11 mouse cellular contexts compared by ENCODE assay signal in genomic region chr6:108759698-108760039, GRCm38 (mm10). TPM values are rescaled to one million over a fixed set of nuclear protein-coding genes. Genes with fewer than 3 reads are reported as not detected.
DNase-seq lines count a peak whose midpoint lies in the region; ATAC-seq lines count a peak whose summit lies in the region.
"Had no signal": no experiment of that assay in that cellular context is flagged by ENCODE, and none has a peak within 500 bp of the region (broad histone marks: within the 10 kb centered on the region; RNA-seq: fewer than 3 reads in every experiment).

No protein-coding gene starts in this region.

- DNase-seq in left cerebral cortex, postnatal 4 days: peak; percentile 53
- DNase-seq in left cerebral cortex, adult 18-20 months (ENCODE audit: low spot score in 2 of 2): no peak
- DNase-seq in brain, adult 2 months (ENCODE audit: low read depth, low spot score): peak; percentile 30
- DNase-seq in cerebellum, postnatal 10 days: peak; percentile 88 to 92
- DNase-seq in hindbrain, embryonic 14.5 days (ENCODE audit: low spot score): no peak
- DNase-seq in embryo, embryonic 11 days: no peak
- DNase-seq: thymus, postnatal 36 days had no signal

- H3K4me3 ChIP-seq in kidney, embryonic 15.5 days (replicated peaks): no peak overlapping the region
- H3K4me3 ChIP-seq in hindbrain, embryonic 13.5 days: no peak overlapping the region
- H3K4me3 ChIP-seq in hindbrain, embryonic 14.5 days (replicated peaks; ENCODE audit: low read length): no peak overlapping the region
- H3K4me3 ChIP-seq: liver, embryonic 12.5 days had no signal

- intact Hi-C loops in left cerebral cortex, postnatal 4 days (cut with DNase I): no loop called here

- no peaks in the 10 kb centered on the region for H3K9me3 ChIP-seq in kidney, embryonic 15.5 days (replicated peaks)
- no peaks in the 10 kb centered on the region for H3K9me3 ChIP-seq in hindbrain, embryonic 13.5 days
- H3K9me3 ChIP-seq in hindbrain, embryonic 14.5 days (ENCODE audit: control insufficient read depth, low read length): no peaks in the 10 kb centered on the region
- H3K9me3 ChIP-seq: liver, embryonic 12.5 days had no signal

- H3K27me3 ChIP-seq in kidney, embryonic 15.5 days: no peaks in the 10 kb centered on the region
- H3K27me3 ChIP-seq in hindbrain, embryonic 13.5 days: no peaks in the 10 kb centered on the region
- H3K27me3 ChIP-seq in hindbrain, embryonic 14.5 days (ENCODE audit: control insufficient read depth, insufficient read depth, low read length): no peaks in the 10 kb centered on the region
- H3K27me3 ChIP-seq: liver, embryonic 12.5 days had no signal

- peaks cover 12% of the 10 kb centered on the region for H3K4me1 ChIP-seq in kidney, embryonic 15.5 days
- no peaks in the 10 kb centered on the region for H3K4me1 ChIP-seq in hindbrain, embryonic 13.5 days (replicated peaks)
- H3K4me1 ChIP-seq in hindbrain, embryonic 14.5 days (replicated peaks; ENCODE audit: control insufficient read depth, insufficient read depth, low read length): no peaks in the 10 kb centered on the region
- H3K4me1 ChIP-seq: liver, embryonic 12.5 days had no signal

- H3K4me2 ChIP-seq in kidney, embryonic 15.5 days: peak overlapping the region; percentile 34
- H3K4me2 ChIP-seq in hindbrain, embryonic 13.5 days: no peak overlapping the region
- no peak overlapping the region for H3K4me2 ChIP-seq in hindbrain, embryonic 14.5 days (replicated peaks)
- H3K4me2 ChIP-seq: liver, embryonic 12.5 days had no signal

- no peak overlapping the region for H3K9ac ChIP-seq in kidney, embryonic 15.5 days
- H3K9ac ChIP-seq in hindbrain, embryonic 13.5 days: no peak overlapping the region
- no peak overlapping the region for H3K9ac ChIP-seq in hindbrain, embryonic 14.5 days
- H3K9ac ChIP-seq: liver, embryonic 12.5 days had no signal

- peak; percentile 74 for ATAC-seq in kidney, embryonic 15.5 days (replicated peaks; ENCODE audit: low FRiP score)
- no peak for ATAC-seq in hindbrain, embryonic 13.5 days (ENCODE audit: low FRiP score)
- no peak for ATAC-seq in hindbrain, embryonic 14.5 days (ENCODE audit: low FRiP score)
- ATAC-seq: liver, embryonic 12.5 days had no signal

- WGBS in kidney, embryonic 15.5 days: 46% methylated on average over 5 of the region's 5 CpGs
- 66% methylated on average over 5 of the region's 5 CpGs for whole genome bisulfite sequencing in hindbrain, embryonic 13.5 days
- 69% methylated on average over 5 of the region's 5 CpGs for WGBS in hindbrain, embryonic 14.5 days

- no peak overlapping the region for H3K27ac ChIP-seq in kidney, embryonic 15.5 days
- no peak overlapping the region for H3K27ac ChIP-seq in hindbrain, embryonic 13.5 days
- no peak overlapping the region for H3K27ac ChIP-seq in hindbrain, embryonic 14.5 days
- H3K27ac ChIP-seq: liver, embryonic 12.5 days; macrophage had no signal

- no peaks in the 10 kb centered on the region for H3K36me3 ChIP-seq in kidney, embryonic 15.5 days
- no peaks in the 10 kb centered on the region for H3K36me3 ChIP-seq in hindbrain, embryonic 13.5 days
- H3K36me3 ChIP-seq in hindbrain, embryonic 14.5 days (replicated peaks; ENCODE audit: control insufficient read depth, insufficient read depth): no peaks in the 10 kb centered on the region
- H3K36me3 ChIP-seq: liver, embryonic 12.5 days had no signal

RNA-seq across cellular contexts. Expression of gene Arl8b, which starts 23.2 kb away (rescaled TPM):
- 100 to 1,000 TPM; 112 to 122 TPM for total RNA-seq in left cerebral cortex, postnatal 4 days (2021)
- 100 to 1,000 TPM; 222 to 225 TPM for total RNA-seq in left cerebral cortex, adult 18-20 months (2021)
- 78.9 and 79.7 TPM in 2 replicates for polyA plus RNA-seq in kidney, embryonic 15.5 days (2015; fragmentation: Nextera tagmentation; extraction: Ambion mirVana)
- polyA plus RNA-seq in hindbrain, embryonic 13.5 days (2015; fragmentation: Nextera tagmentation; extraction: Ambion mirVana): 96.1 and 98.2 TPM in 2 replicates
- 124 and 137 TPM in 2 replicates for polyA plus RNA-seq in hindbrain, embryonic 14.5 days (2014; fragmentation: Nextera tagmentation; extraction: Ambion mirVana)

Comparison
In these comparisons a context has a peak if more than half of its experiments do, and no peak if none do; other contexts are left out.
1. DNase-seq: peak in left cerebral cortex, postnatal 4 days (single experiment), brain, adult 2 months (single experiment) and cerebellum, postnatal 10 days (2 of 2); none in left cerebral cortex, adult 18-20 months (0 of 2), hindbrain, embryonic 14.5 days (single experiment) and embryo, embryonic 11 days (single experiment).